Mouse (Mus musculus) testis, adult 2 months (tissue): ENCODE data around the gene Bphl. TPM values are rescaled to one million over a fixed set of nuclear protein-coding genes. Genes with fewer than 3 reads are reported as not detected.

ENCODE experiments used
- H3K27ac ChIP-seq: fragments of 200-500 bp; 2 replicates; pipeline ENCODE4 v1.5.1; 2012; ENCODE audit warnings: low read depth, low read length; ENCODE audit not compliant: control insufficient read depth, insufficient read depth
- H3K27me3 ChIP-seq: fragments of 200-500 bp; 2 replicates; pipeline ENCODE4 v1.6.1; 2012; ENCODE audit warnings: mild to moderate bottlenecking, low read length, moderate library complexity; ENCODE audit not compliant: control insufficient read depth, insufficient read depth
- H3K36me3 ChIP-seq: fragments of 200-500 bp; 2 replicates; pipeline ENCODE4 v1.6.1; 2012; ENCODE audit warnings: mild to moderate bottlenecking, low read length; ENCODE audit not compliant: control insufficient read depth, insufficient read depth
- H3K4me1 ChIP-seq: fragments of 200-500 bp; 2 replicates; pipeline ENCODE4 v1.6.1; 2012; ENCODE audit warnings: low read length; ENCODE audit not compliant: control insufficient read depth, insufficient read depth
- H3K4me3 ChIP-seq: fragments of 200-500 bp; 2 replicates; pipeline ENCODE4 v1.5.1; 2012; ENCODE audit warnings: low read depth, mild to moderate bottlenecking, low read length, moderate library complexity, mixed read lengths; ENCODE audit not compliant: control insufficient read depth
- CTCF ChIP-seq: fragments of 200-500 bp; IDR thresholded peaks from 2 replicates; pipeline ENCODE4 v1.5.1; 2012; ENCODE audit warnings: low read depth, mild to moderate bottlenecking, inconsistent platforms, low read length, moderate library complexity; ENCODE audit not compliant: control insufficient read depth, insufficient read depth, insufficient replicate concordance
- POLR2A ChIP-seq: fragments of 200-500 bp; IDR thresholded peaks from 2 replicates; pipeline ENCODE4 v1.6.1; 2012; ENCODE audit warnings: low read depth, mild to moderate bottlenecking, inconsistent platforms, low read length, moderate library complexity; ENCODE audit not compliant: control insufficient read depth
- polyA plus RNA-seq: library from polyadenylated mRNA; depleted of rRNA; stranded (reverse); fragments of >200 nt; gene quantifications from 2 replicates; pipeline ENCODE4 v1.2.3, GENCODE M21; 2012

The Bphl gene
- polyA plus RNA-seq, 1 experiment: 12.3 TPM

DNA sequence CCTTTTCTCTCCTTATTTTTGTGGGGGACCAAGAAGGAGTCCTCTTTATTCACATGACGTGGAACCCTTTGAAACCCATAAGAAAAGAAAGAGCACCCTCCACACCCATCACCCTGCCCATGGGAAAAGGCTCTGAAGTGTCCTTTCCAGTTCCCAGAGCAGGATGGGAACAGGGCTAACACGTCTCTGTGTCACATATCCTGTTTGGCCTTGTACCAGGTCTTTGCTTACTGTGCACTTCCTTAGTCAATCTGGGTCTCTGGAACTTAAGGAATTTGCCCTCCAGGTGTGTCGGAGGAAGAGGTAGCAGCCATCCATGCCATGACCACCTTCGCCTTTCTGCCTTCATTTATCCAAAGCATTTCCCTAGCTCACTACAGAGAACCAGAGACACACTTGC, 59.1 kb downstream of the Bphl start:
- Histone ChIP-seq H3K4me3 (no peak overlapping the region), H3K27ac (no peak overlapping the region), H3K36me3 (no peaks in the 10 kb centered on the region), H3K4me1 (no peaks in the 10 kb centered on the region), H3K27me3 (no peaks in the 10 kb centered on the region)
- no peak for TF ChIP-seq CTCF

DNA sequence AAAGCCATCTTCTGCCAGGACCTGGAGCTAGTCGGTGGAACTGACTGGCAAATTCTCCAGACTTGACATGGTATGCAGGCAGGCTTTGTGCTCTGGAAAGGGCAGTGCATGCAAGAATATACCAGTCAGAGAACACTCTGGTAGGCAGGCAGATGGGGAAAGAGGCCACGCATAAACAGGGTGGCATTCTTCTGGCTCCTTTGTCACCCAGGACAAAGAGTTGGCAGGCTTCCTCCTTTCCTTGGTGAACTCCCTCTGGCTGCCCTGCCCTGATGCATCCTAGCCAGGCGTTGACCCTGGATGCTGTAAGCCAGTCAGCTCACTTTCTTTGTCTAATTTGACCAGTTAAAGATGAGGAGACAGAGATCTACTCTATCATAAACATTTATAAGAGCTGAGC, 59.7 kb downstream of the Bphl start:
- no peak overlapping the region for H3K27ac ChIP-seq
- no peak for TF ChIP-seq POLR2A
- TF ChIP-seq CTCF: no peak
- no peaks in the 10 kb centered on the region for H3K4me1 ChIP-seq

GRCm38 (mm10) chr13:34100733-34101132, 63.3 kb downstream of the Bphl start:
- TF ChIP-seq POLR2A (no peak), CTCF (no peak)
- H3K4me1 ChIP-seq: no peaks in the 10 kb centered on the region
- no peak overlapping the region for H3K27ac ChIP-seq
- H3K4me3 ChIP-seq: no peak overlapping the region
- H3K36me3 ChIP-seq: no peaks in the 10 kb centered on the region
- no peaks in the 10 kb centered on the region for H3K27me3 ChIP-seq

More for the DNA sequence above, 59.7 kb downstream of the Bphl start:
- no peaks in the 10 kb centered on the region for H3K36me3 ChIP-seq
- H3K27me3 ChIP-seq: no peaks in the 10 kb centered on the region
- H3K4me3 ChIP-seq: no peak overlapping the region

DNA sequence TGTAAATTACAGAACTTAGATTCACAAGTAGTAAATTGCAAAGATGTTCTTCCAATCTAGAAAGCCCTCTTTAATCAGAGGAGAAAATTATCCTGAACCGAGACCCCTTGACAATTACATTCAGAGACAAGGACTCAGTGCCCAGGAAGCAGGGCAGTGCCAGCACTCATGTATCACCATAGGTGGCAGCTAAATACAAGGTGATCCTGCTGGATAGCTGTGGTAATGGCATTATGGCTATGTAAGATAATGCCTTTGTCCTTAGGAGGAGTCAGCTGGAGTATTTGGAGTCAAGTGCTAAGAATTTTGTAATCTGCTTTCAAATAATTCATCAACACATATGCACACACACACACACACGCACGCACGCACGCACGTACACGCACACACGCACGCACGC, 63.9 kb downstream of the Bphl start:
- Histone ChIP-seq H3K27me3 (no peaks in the 10 kb centered on the region), H3K36me3 (no peaks in the 10 kb centered on the region), H3K4me1 (no peaks in the 10 kb centered on the region), H3K27ac (no peak overlapping the region), H3K4me3 (no peak overlapping the region)
- TF ChIP-seq CTCF (no peak), POLR2A (no peak)

GRCm38 (mm10) chr13:34101908-34102307, 64.5 kb downstream of the Bphl start:
- H3K27ac ChIP-seq: no peak overlapping the region
- no peaks in the 10 kb centered on the region for H3K4me1 ChIP-seq
- H3K4me3 ChIP-seq: no peak overlapping the region
- H3K27me3 ChIP-seq: no peaks in the 10 kb centered on the region
- no peak for TF ChIP-seq POLR2A
- no peak for TF ChIP-seq CTCF
- no peaks in the 10 kb centered on the region for H3K36me3 ChIP-seq

- Histone ChIP-seq H3K4me1 (no peaks in the 10 kb centered on the region), H3K27me3 (no peaks in the 10 kb centered on the region), H3K4me3 (no peak overlapping the region), H3K27ac (no peak overlapping the region), H3K36me3 (no peaks in the 10 kb centered on the region)
- TF ChIP-seq CTCF: no peak
- TF ChIP-seq POLR2A: no peak
These were observed 68.0 kb downstream of the Bphl start for GRCm38 (mm10) chr13:34105364-34105763.

DNA sequence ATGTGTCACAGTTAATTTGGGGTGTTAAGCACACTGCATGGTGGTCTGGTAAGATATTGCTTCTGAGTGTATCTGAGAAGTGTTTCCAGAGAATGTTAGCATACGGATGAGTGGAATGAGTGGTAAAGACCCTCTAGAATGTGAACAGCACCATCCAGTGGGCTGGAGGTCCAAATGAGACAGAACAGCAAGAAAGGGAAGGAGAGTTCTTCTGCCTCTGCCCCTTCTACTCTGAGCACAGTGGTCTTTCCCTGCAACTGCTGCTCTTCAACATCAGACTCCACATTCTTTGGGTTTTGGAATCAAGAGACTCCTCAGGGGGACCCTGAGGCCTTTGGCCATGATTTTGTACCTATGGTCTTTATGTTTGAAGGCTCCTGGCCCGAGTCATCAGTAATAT, 68.9 kb downstream of the Bphl start:
- Histone ChIP-seq H3K36me3 (no peaks in the 10 kb centered on the region), H3K4me3 (no peak overlapping the region), H3K4me1 (no peaks in the 10 kb centered on the region; the same call in 1 of the 2 replicates), H3K27me3 (no peaks in the 10 kb centered on the region), H3K27ac (no peak overlapping the region)
- TF ChIP-seq CTCF (no peak), POLR2A (no peak)

GRCm38 (mm10) chr13:34106999-34107398, 69.6 kb downstream of the Bphl start:
- no peak overlapping the region for H3K27ac ChIP-seq
- TF ChIP-seq CTCF (no peak), POLR2A (no peak)
- no peaks in the 10 kb centered on the region for H3K27me3 ChIP-seq
- no peaks in the 10 kb centered on the region for H3K36me3 ChIP-seq
- H3K4me1 ChIP-seq: no peaks in the 10 kb centered on the region; the same call in 1 of the 2 replicates
- no peak overlapping the region for H3K4me3 ChIP-seq
